Mouse (Mus musculus) midbrain, postnatal 0 days (tissue): ENCODE data around the gene Nacad. TPM values are rescaled to one million over a fixed set of nuclear protein-coding genes. Genes with fewer than 3 reads are reported as not detected.

Source experiments
- ATAC-seq: fragments of 200-750 bp; cut with Nextera tagmentation; 2 replicates; pipeline ENCODE4 v1.8.0; 2017; ENCODE audit warnings: moderate number of reproducible peaks, mild to moderate bottlenecking, moderate TSS enrichment, moderate library complexity; ENCODE audit not compliant: low FRiP score
- DNase-seq: peaks from one replicate; pipeline ENCODE4 v3.0.0-alpha.2; 2015; ENCODE audit warnings: low spot score
- H3K27ac ChIP-seq: fragments of 300-500 bp; sonication (generic); 2 replicates; pipeline ENCODE4 v1.5.1; 2014; ENCODE audit warnings: low read depth, mild to moderate bottlenecking, low read length, mixed read lengths
- H3K27me3 ChIP-seq: fragments of 300-500 bp; sonication (generic); 2 replicates; pipeline ENCODE4 v1.6.1; 2014; ENCODE audit warnings: low read length, control low read depth, mixed read lengths; ENCODE audit not compliant: insufficient read depth
- H3K36me3 ChIP-seq: fragments of 300-500 bp; sonication (generic); 2 replicates; pipeline ENCODE4 v1.6.1; 2014; ENCODE audit warnings: low read length, control low read depth, mixed read lengths; ENCODE audit not compliant: insufficient read depth
- H3K4me1 ChIP-seq: fragments of 300-500 bp; sonication (generic); 2 replicates; pipeline ENCODE4 v1.6.1; 2014; ENCODE audit warnings: mild to moderate bottlenecking, control low read depth, antibody characterized with exemption, low read length, mixed read lengths; ENCODE audit not compliant: insufficient read depth
- H3K4me2 ChIP-seq: fragments of 300-500 bp; sonication (generic); 2 replicates; pipeline ENCODE4 v1.6.1; 2014; ENCODE audit warnings: low read depth, mild to moderate bottlenecking, low read length, mixed read lengths; ENCODE audit not compliant: poor library complexity, severe bottlenecking
- H3K4me3 ChIP-seq: fragments of 300-500 bp; sonication (generic); 2 replicates; pipeline ENCODE4 v1.5.1; 2014; ENCODE audit warnings: low read depth, mild to moderate bottlenecking, low read length, moderate library complexity
- H3K9ac ChIP-seq: fragments of 300-500 bp; sonication (generic); replicated peaks from 2 replicates; pipeline ENCODE4 v1.6.1; 2014; ENCODE audit warnings: mild to moderate bottlenecking, low read length, moderate library complexity, mixed read lengths; ENCODE audit not compliant: poor library complexity, severe bottlenecking
- H3K9me3 ChIP-seq: fragments of 300-500 bp; sonication (generic); 2 replicates; pipeline ENCODE4 v1.6.1; 2016; ENCODE audit warnings: low read length, control low read depth
- CTCF ChIP-seq: IDR thresholded peaks from 2 replicates; pipeline ENCODE4 v1.5.1; 2016; ENCODE audit warnings: antibody characterized with exemption, mild to moderate bottlenecking
- WGBS: fragments of 180-500 bp; shearing (Covaris S2); extraction: QIAGEN DNeasy Blood & Tissue Kit; methylation state at CpG from one replicate; pipeline ENCODE4 v1.1.7; 2014; 5-methylcytosine and 5-hydroxymethylcytosine counted together
- polyA plus RNA-seq: library from polyadenylated mRNA; unstranded; fragments of >200 nt; fragmentation: Nextera tagmentation; extraction: Ambion mirVana; gene quantifications from 2 replicates; pipeline ENCODE4 v1.2.1, GENCODE M21; 2015
- total RNA-seq: library from RNA; depleted of rRNA; stranded (reverse); fragments of >200 nt; gene quantifications from 2 replicates; pipeline ENCODE4 v1.2.3, GENCODE M21; 2014

Nacad gene
- total and polyA plus RNA-seq, 2 experiments from 2014 or later, result 67.6 to 92.3 TPM

- 95% methylated on average over 2 of the region's 2 CpGs for WGBS
- ATAC-seq, result no peak
- Histone ChIP-seq H3K4me1 (no peaks in the 10 kb centered on the region), H3K4me2 (no peak overlapping the region), H3K36me3 (peaks cover 9% of the 10 kb centered on the region), H3K4me3 (no peak overlapping the region), H3K27ac (no peak overlapping the region), H3K9me3 (no peaks in the 10 kb centered on the region), H3K9ac (no peak overlapping the region), H3K27me3 (no peaks in the 10 kb centered on the region)
- TF ChIP-seq CTCF, result no peak
- no peak for DNase-seq
Observed at GRCm38 (mm10) chr11:6581560-6581959, 24.3 kb downstream of the Nacad start.

GRCm38 (mm10) chr11:6580065-6580750 is 25.6 kb downstream of the Nacad start:
- no peaks in the 10 kb centered on the region for H3K27me3 ChIP-seq
- no peak for TF ChIP-seq CTCF
- WGBS, result 52% methylated on average over 4 of the region's 4 CpGs
- no peak overlapping the region for H3K27ac ChIP-seq
- H3K4me2 ChIP-seq, result no peak overlapping the region
- DNase-seq (no peak), ATAC-seq (no peak; the same call in 1 of the 2 replicates)
- H3K9me3 ChIP-seq, result no peaks in the 10 kb centered on the region
- no peak overlapping the region for H3K4me3 ChIP-seq
- H3K36me3 ChIP-seq, result peaks cover 2% of the 10 kb centered on the region; the same call in 1 of the 2 replicates
- H3K9ac ChIP-seq, result no peak overlapping the region
- no peaks in the 10 kb centered on the region for H3K4me1 ChIP-seq

- ATAC-seq, result no peak
- no peak for TF ChIP-seq CTCF
- Histone ChIP-seq H3K36me3 (no peaks in the 10 kb centered on the region), H3K27ac (no peak overlapping the region), H3K4me3 (no peak overlapping the region), H3K4me1 (no peaks in the 10 kb centered on the region), H3K4me2 (no peak overlapping the region), H3K9ac (no peak overlapping the region), H3K9me3 (no peaks in the 10 kb centered on the region), H3K27me3 (no peaks in the 10 kb centered on the region)
- WGBS, result 95% methylated on average over 7 of the region's 7 CpGs
- no peak for DNase-seq
Observed at GRCm38 (mm10) chr11:6579361-6579760, 26.5 kb downstream of the Nacad start.

- Histone ChIP-seq H3K9ac (no peak overlapping the region), H3K27me3 (no peaks in the 10 kb centered on the region), H3K9me3 (no peaks in the 10 kb centered on the region), H3K4me3 (no peak overlapping the region), H3K27ac (no peak overlapping the region), H3K4me2 (no peak overlapping the region), H3K4me1 (no peaks in the 10 kb centered on the region), H3K36me3 (0 out of 2 replicates have a peak, but pooled peaks cover 2% of the 10 kb centered on the region)
- DNase-seq, result no peak
- WGBS, result 77% methylated on average over 3 of the region's 3 CpGs
- TF ChIP-seq CTCF, result no peak
- no peak for ATAC-seq
Observed at GRCm38 (mm10) chr11:6576151-6576550, 29.7 kb downstream of the Nacad start.

- ATAC-seq (no peak), DNase-seq (no peak)
- H3K36me3 ChIP-seq, result 0 out of 2 replicates have a peak, but pooled peaks cover 2% of the 10 kb centered on the region
- H3K9me3 ChIP-seq, result no peaks in the 10 kb centered on the region
- H3K27ac ChIP-seq, result peak overlapping the region; percentile 67
- H3K4me2 ChIP-seq, result no peak overlapping the region
- H3K27me3 ChIP-seq, result no peaks in the 10 kb centered on the region
- H3K9ac ChIP-seq, result 0 out of 2 replicates have a peak overlapping the region, but pooled peaks have one; percentile 4
- TF ChIP-seq CTCF, result no peak
- H3K4me3 ChIP-seq, result no peak overlapping the region
- H3K4me1 ChIP-seq, result peaks cover 12% of the 10 kb centered on the region
- 30% methylated on average over 3 of the region's 3 CpGs for WGBS
Observed at GRCm38 (mm10) chr11:6569410-6569777, 36.5 kb downstream of the Nacad start.

- H3K4me3 ChIP-seq, result no peak overlapping the region
- peak overlapping the region; percentile 12; the same call in 1 of the 2 replicates for H3K4me2 ChIP-seq
- 0 out of 2 replicates have a peak, but pooled peaks cover 2% of the 10 kb centered on the region for H3K36me3 ChIP-seq
- DNase-seq (peak; percentile 66), ATAC-seq (peak; percentile 53)
- H3K9ac ChIP-seq, result 0 out of 2 replicates have a peak overlapping the region, but pooled peaks have one; percentile 44
- TF ChIP-seq CTCF, result peak; percentile 65
- no peaks in the 10 kb centered on the region for H3K27me3 ChIP-seq
- no peaks in the 10 kb centered on the region for H3K9me3 ChIP-seq
- H3K4me1 ChIP-seq, result peaks cover 12% of the 10 kb centered on the region
- WGBS, result 23% methylated on average over 11 of the region's 11 CpGs
- peak overlapping the region; percentile 67 for H3K27ac ChIP-seq
Observed at GRCm38 (mm10) chr11:6568584-6569409, 37.1 kb downstream of the Nacad start.
